In the genomic region with DNA sequence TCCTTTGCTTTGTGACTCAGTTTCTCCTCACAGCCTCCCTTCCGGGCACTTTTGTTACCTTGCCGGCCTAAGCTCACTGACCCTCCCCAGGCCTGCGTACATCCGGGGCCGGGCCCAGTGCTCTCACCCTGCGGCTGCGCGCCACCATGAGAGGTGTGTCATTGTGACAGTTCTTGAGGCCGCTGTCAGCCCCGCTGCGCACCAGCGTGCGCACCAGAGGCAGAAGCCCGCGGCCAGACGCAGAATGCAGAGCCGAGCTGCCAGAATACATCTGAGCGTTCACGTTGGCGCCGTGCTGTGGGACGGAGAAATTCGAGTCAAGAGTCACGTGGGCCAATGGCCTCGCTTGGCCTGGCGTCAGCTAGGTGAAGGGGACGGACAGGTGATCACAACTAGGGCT, we compare ENCODE assay signal across 8 mouse cellular contexts. TPM values are rescaled to one million over a fixed set of nuclear protein-coding genes. Genes with fewer than 3 reads are reported as not detected.
DNase-seq lines count a peak whose midpoint lies in the region; ATAC-seq lines count a peak whose summit lies in the region.
"Had no signal": no experiment of that assay in that cellular context is flagged by ENCODE, and none has a peak within 500 bp of the region (broad histone marks: within the 10 kb centered on the region; RNA-seq: fewer than 3 reads in every experiment).

No protein-coding gene starts in this region.

- H3K27ac ChIP-seq in forebrain, embryonic 10.5 days: no peak overlapping the region
- no peak overlapping the region for H3K27ac ChIP-seq in midbrain, embryonic 14.5 days (replicated peaks; ENCODE audit: low read depth, low read length)

- H3K36me3 ChIP-seq in forebrain, embryonic 10.5 days (replicated peaks): no peaks in the 10 kb centered on the region
- H3K36me3 ChIP-seq in midbrain, embryonic 14.5 days (ENCODE audit: control insufficient read depth, insufficient read depth, low read length): no peaks in the 10 kb centered on the region

- peaks cover 21% of the 10 kb centered on the region for H3K4me1 ChIP-seq in forebrain, embryonic 10.5 days
- 0 out of 2 replicates have a peak, but pooled peaks cover 6% of the 10 kb centered on the region for H3K4me1 ChIP-seq in midbrain, embryonic 14.5 days (ENCODE audit: control insufficient read depth, insufficient read depth, low read length)

- H3K4me3 ChIP-seq in forebrain, embryonic 10.5 days: peak overlapping the region; percentile 40
- H3K4me3 ChIP-seq in midbrain, embryonic 14.5 days (replicated peaks; ENCODE audit: low read depth, low read length): peak overlapping the region; percentile 25

- peak; percentile 21 for DNase-seq in right cerebral cortex, adult 18-20 months
- DNase-seq in right cerebral cortex, postnatal 4 days: no peak
- DNase-seq in forebrain, embryonic 10.5 days (ENCODE audit: extremely low spot score, low spot score): peak; percentile 24
- peak; percentile 56 for DNase-seq in kidney, adult 18-20 months
- DNase-seq in midbrain, embryonic 14.5 days: peak; percentile 65

- peak; percentile 68; the same call in 1 of the 2 replicates for ATAC-seq in midbrain, embryonic 14.5 days (ENCODE audit: low FRiP score, low TSS enrichment)
- ATAC-seq in megakaryocyte-erythroid progenitor cell, adult 5-6 weeks (replicated peaks; ENCODE audit: low FRiP score, low TSS enrichment, poor library complexity, severe bottlenecking): no peak
- ATAC-seq in erythroid progenitor cell, adult 5-6 weeks (replicated peaks; ENCODE audit: low FRiP score, poor library complexity, severe bottlenecking): no peak

- peaks cover 64% of the 10 kb centered on the region for H3K27me3 ChIP-seq in forebrain, embryonic 10.5 days (ENCODE audit: poor library complexity, severe bottlenecking)
- peaks cover 43% of the 10 kb centered on the region for H3K27me3 ChIP-seq in midbrain, embryonic 14.5 days (ENCODE audit: control insufficient read depth, insufficient read depth, low read length)

- H3K9ac ChIP-seq in midbrain, embryonic 14.5 days (replicated peaks; ENCODE audit: low read length): peak overlapping the region; percentile 42; the same call in 1 of the 2 replicates

- WGBS in forebrain, embryonic 10.5 days: 2% methylated on average over 27 of the region's 27 CpGs
- 3% methylated on average over 27 of the region's 27 CpGs for WGBS in midbrain, embryonic 14.5 days

- H3K4me2 ChIP-seq in midbrain, embryonic 14.5 days (ENCODE audit: low read length): peak overlapping the region; percentile 47

- no peaks in the 10 kb centered on the region for H3K9me3 ChIP-seq in forebrain, embryonic 10.5 days
- no peaks in the 10 kb centered on the region for H3K9me3 ChIP-seq in midbrain, embryonic 14.5 days (ENCODE audit: control insufficient read depth, low read length)

RNA-seq across cellular contexts. Expression of a gene that starts 12.8 kb away (rescaled TPM):
- 0.53 and 1.2 TPM in 2 replicates for polyA plus RNA-seq in forebrain, embryonic 10.5 days (2016; fragmentation: Nextera tagmentation; extraction: Ambion mirVana)
- polyA plus RNA-seq in midbrain, embryonic 14.5 days (2014; fragmentation: Nextera tagmentation; extraction: Ambion mirVana): not detected in 2 replicates
- total RNA-seq in megakaryocyte-erythroid progenitor cell, adult 5-6 weeks (2014; fragmentation: Nextera tagmentation): not detected in 2 replicates
- not detected in 2 replicates for total RNA-seq in megakaryocyte-erythroid progenitor cell, adult 5-6 weeks (2017)
- total RNA-seq in erythroid progenitor cell, adult 5-6 weeks (2015; ENCODE audit: low replicate concordance): not detected in 2 replicates
- not detected in 2 replicates for total RNA-seq in erythroid progenitor cell, adult 5-6 weeks (2017; ENCODE audit: low replicate concordance)
- total RNA-seq: left cerebral cortex, postnatal 25 days had no signal

RNA-seq across cellular contexts. Expression of a gene that starts 13.2 kb away (rescaled TPM):
- 0.91 and 1.4 TPM in 2 replicates for polyA plus RNA-seq in forebrain, embryonic 10.5 days (2016; fragmentation: Nextera tagmentation; extraction: Ambion mirVana)
- polyA plus RNA-seq in midbrain, embryonic 14.5 days (2014; fragmentation: Nextera tagmentation; extraction: Ambion mirVana): 0.77 and 1.2 TPM in 2 replicates
- 3.3 TPM in 1 of 2 replicates, not detected in the other for total RNA-seq in megakaryocyte-erythroid progenitor cell, adult 5-6 weeks (2014; fragmentation: Nextera tagmentation)
- total RNA-seq in megakaryocyte-erythroid progenitor cell, adult 5-6 weeks (2017): 0.34 TPM in 1 of 2 replicates, not detected in the other
- 15.5 and 21.3 TPM in 2 replicates for total RNA-seq in erythroid progenitor cell, adult 5-6 weeks (2015; ENCODE audit: low replicate concordance)
- 0.77 TPM in 1 of 2 replicates, not detected in the other for total RNA-seq in erythroid progenitor cell, adult 5-6 weeks (2017; ENCODE audit: low replicate concordance)

RNA-seq across cellular contexts. Expression of a gene that starts 38.6 kb away (rescaled TPM):
- 33.1 and 37.3 TPM in 2 replicates for polyA plus RNA-seq in forebrain, embryonic 10.5 days (2016; fragmentation: Nextera tagmentation; extraction: Ambion mirVana)
- 4.5 and 7.8 TPM in 2 replicates for polyA plus RNA-seq in midbrain, embryonic 14.5 days (2014; fragmentation: Nextera tagmentation; extraction: Ambion mirVana)
- total RNA-seq in megakaryocyte-erythroid progenitor cell, adult 5-6 weeks (2014; fragmentation: Nextera tagmentation): 5.3 TPM in 1 of 2 replicates, not detected in the other
- total RNA-seq in megakaryocyte-erythroid progenitor cell, adult 5-6 weeks (2017): 0.08 TPM in 1 of 2 replicates, not detected in the other
- not detected in 2 replicates for total RNA-seq in erythroid progenitor cell, adult 5-6 weeks (2015; ENCODE audit: low replicate concordance)
- not detected in 2 replicates for total RNA-seq in erythroid progenitor cell, adult 5-6 weeks (2017; ENCODE audit: low replicate concordance)

RNA-seq across cellular contexts. Expression of a gene that starts 42.4 kb away (rescaled TPM):
- 0.26 TPM in 1 of 2 replicates, not detected in the other for polyA plus RNA-seq in forebrain, embryonic 10.5 days (2016; fragmentation: Nextera tagmentation; extraction: Ambion mirVana)
- 9.9 and 13.6 TPM in 2 replicates for polyA plus RNA-seq in midbrain, embryonic 14.5 days (2014; fragmentation: Nextera tagmentation; extraction: Ambion mirVana)
- not detected in 2 replicates for total RNA-seq in megakaryocyte-erythroid progenitor cell, adult 5-6 weeks (2014; fragmentation: Nextera tagmentation)
- total RNA-seq in megakaryocyte-erythroid progenitor cell, adult 5-6 weeks (2017): not detected in 2 replicates
- total RNA-seq in erythroid progenitor cell, adult 5-6 weeks (2015; ENCODE audit: low replicate concordance): not detected in 2 replicates
- not detected in 2 replicates for total RNA-seq in erythroid progenitor cell, adult 5-6 weeks (2017; ENCODE audit: low replicate concordance)

RNA-seq across cellular contexts. Expression of a gene that starts 51.7 kb away (rescaled TPM):
- not detected in 2 replicates for polyA plus RNA-seq in forebrain, embryonic 10.5 days (2016; fragmentation: Nextera tagmentation; extraction: Ambion mirVana)
- polyA plus RNA-seq in midbrain, embryonic 14.5 days (2014; fragmentation: Nextera tagmentation; extraction: Ambion mirVana): 0.90 TPM in 1 of 2 replicates, not detected in the other
- not detected in 2 replicates for total RNA-seq in megakaryocyte-erythroid progenitor cell, adult 5-6 weeks (2014; fragmentation: Nextera tagmentation)
- not detected in 2 replicates for total RNA-seq in megakaryocyte-erythroid progenitor cell, adult 5-6 weeks (2017)
- total RNA-seq in erythroid progenitor cell, adult 5-6 weeks (2015; ENCODE audit: low replicate concordance): not detected in 2 replicates
- total RNA-seq in erythroid progenitor cell, adult 5-6 weeks (2017; ENCODE audit: low replicate concordance): not detected in 2 replicates
- total RNA-seq: left cerebral cortex, postnatal 25 days had no signal
